Mouse (Mus musculus) naive thymus-derived CD4-positive, alpha-beta T cell, adult 2 months (primary cell): Measurements from ENCODE around the gene Doc2b.

Source experiments
- DNase-seq: peaks from one replicate; pipeline ENCODE4 v3.0.0-alpha.2; 2011; ENCODE audit warnings: low read depth

The Doc2b gene

DNA sequence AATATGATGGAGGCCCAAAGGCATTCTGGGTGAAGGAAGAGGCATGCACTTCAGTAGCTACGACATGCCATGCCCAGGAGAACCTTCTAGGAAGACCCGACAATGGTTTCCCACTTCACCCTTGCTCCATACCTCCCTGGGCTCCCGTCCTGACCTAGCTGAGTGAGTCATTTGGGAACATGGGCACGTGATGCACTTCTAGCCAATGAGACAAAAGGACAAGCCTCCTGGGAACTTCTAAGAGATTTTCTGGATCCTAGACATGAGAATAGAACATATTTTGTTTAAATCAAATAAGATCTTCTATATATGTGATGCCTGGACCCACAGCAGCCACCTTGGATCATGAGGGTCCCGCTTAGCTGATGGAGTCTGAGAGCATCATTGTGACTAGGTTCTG, 3.3 kb downstream of the Doc2b start:
- no peak for DNase-seq

DNA sequence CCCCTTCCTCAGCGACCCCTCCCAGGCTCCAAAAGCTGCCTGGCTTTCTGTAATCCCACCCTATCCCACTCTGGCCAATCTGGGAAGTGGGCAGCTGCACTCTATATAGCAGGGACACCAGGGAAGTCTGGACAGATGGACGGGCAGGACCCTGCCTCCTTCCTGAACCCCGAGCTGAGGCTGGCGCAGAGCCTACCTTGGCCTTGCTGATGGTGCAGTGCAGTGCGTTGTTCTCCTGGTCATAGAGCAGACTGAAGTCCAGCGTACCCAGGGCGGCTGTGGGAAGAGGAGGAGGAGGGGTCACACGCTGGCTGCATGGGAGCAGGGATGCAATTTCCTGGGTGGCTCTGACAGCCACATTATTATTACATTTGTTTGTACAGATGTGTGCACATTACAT, 10.0 kb downstream of the Doc2b start:
- DNase-seq = no peak

DNA sequence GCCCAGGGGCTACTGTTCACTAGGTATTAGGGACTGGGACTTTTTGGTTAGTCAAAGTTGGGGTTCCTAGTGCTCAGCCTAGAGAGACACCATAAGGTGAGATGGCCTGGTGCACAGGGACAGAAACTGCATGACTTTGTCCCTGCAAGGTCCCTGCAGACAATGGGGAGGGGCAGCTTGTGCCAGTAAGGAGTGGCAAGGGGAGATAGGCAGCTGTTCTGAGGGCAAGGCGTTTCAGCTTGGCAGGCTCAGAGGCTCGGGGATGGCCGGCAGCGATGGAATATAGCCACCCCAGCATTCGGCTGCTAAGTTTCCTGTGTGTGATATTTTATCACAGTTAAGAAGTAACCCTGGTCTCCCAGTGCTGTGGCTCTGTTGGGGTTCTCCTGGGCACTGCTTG, 12.1 kb downstream of the Doc2b start:
- no peak for DNase-seq

DNA sequence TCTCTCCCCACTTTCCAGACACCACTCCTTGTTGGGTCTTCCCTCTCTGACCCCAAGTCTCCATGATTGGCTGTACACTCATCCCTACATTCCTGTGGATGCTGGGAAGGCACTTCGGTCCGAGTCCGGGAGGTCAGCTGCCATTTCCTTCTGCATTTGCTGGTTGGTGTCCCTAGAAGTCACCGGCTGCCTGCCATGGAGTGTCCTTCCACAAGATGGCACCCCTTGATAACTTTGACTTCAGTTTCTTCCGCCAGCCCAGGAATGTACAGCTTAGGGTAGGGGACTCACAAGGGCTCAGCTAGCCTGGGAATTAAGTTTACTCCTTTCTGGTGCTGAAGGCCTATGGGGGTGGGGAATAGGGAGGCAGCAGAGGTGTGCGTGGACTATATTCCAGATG, 13.9 kb downstream of the Doc2b start:
- peak; percentile 79 for DNase-seq

DNA sequence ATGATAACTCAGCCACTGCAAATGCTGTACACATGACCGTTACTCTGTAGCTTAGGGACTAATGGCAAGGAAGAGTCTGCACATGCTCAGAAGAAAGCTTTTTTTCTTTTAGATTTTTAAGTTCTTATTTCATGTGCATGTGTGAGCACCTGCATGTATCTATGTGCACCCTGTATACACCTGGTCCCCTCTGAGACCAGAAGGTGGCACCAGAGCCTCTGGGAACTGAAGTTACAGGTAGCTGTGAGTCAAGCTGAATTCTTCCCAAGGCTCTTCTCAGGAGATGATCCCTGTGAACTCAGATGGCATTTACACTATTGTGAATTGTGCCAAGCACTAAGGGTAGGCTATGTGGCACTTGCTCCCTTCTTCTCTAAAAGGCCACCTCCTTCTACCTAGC, 19.9 kb downstream of the Doc2b start:
- no peak for DNase-seq

DNA sequence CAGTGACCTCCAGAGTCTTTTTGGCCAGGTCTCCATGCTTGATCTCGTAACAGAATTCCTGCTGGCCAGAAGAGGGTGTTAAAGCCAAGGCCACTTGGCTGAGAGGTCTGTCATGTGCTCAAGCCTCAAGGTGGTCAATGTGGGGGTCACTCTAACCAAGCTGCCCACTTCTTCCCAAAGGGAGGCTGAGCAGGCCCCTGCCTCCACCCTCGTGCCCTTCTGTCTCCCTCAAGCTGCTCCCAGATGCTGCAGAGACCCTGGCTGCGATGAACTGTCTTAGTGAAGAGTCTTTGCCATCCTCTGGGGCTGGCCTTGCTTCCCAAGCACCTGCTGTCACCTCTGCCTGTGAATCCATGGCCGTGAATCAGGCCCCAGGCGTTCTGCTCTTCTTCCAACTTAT, 23.3 kb downstream of the Doc2b start:
- DNase-seq = no peak

DNA sequence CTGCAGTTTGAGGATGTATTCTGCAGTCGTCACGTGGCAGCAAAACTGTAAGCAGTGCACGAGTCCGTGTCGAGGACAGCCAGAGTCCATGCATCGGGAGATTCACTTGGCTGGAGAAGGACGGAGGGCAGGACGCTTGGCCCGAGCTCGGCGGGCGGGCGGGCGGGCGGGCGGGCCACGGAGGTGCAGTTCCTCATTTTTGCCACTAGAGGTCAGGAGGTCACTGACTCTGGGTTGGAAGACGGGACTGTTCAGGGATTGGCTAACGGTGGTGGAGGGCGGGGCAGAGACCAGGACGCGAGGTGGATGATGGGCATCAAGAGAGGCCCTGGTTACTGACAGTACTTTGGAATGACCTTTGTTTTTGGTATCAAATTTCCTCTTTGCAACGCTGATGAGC, 26.6 kb downstream of the Doc2b start:
- DNase-seq = peak; percentile 86

DNA sequence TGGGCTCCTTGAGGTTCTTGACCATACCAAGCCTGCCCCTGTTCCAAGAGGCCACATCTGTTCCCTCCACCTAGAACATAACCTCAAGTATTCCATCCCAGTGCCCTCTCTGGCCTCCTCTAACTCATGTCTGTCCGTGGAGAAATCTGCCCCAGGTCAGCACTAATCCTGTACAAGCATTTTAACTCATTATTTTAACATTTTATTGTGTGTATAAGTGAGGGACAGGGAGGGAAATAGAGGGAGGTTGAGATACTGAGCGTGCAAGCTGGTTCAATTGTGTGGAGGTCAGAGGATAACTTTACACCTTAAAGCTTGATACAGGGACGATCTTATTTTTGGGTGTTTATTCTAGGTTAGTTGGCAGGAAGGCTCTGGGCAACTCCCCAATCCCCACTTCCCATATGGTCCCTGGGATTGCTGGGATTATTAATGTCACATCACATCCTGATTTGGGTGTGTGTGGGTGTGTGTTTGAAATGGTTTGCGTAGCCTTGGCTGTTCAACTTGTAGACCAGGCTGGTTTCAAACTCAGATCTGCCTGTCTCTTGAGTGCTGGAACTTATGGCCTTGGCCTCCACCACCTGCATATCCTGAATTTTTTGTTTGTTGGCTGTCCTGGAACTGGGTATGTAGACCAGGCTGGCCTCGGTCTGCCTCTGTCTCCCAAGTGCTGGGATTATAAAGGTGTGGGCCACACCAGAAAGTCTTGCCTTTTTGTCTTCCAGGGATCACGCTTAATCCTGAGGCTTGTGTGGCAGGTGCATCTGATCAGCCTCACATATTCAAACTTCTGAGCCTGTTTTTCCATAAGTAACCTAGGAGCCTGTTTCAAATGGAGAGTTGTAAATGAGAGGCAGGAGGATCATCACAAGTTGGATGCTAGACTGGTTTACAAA, 27.5 kb downstream of the Doc2b start:
- DNase-seq = no peak

DNA sequence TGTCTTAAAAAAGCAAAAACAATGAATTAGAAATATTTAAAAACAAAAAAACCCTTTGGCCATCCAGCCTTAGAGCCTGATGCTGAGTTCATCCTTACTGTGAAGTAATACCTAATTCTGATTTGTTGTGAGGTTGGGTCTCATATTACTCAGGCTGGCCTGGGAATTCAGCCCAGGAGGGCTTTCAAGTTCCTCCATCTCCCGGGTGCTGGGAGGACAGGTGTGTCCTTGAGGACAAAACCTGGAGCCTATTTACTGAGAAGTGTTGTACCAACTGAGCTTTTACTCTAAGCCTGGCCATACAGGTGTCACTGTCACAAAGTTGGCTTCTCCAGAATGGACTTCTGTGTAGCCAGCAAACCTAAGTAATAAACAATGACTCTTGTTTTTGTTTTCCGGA, 28.8 kb downstream of the Doc2b start:
- DNase-seq = no peak

DNA sequence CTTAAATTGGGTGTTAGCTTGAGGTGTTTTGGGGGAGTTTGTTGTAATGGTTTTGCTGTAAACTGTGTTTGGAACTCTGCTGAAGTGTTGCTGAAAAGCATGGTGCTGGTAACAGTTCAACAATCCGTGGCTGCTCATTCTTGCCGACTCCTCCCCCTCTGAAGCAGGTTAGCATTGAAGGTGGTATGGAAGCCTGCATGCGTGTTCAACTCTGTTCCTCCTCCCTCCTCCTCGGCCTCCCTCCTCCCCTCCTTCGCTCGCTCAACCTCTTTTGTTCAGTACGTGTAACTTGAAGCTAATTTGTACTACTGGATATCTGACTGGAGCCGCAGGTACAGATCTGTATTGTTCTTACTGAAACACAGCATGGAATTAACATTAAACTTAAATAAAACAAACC, 30.7 kb downstream of the Doc2b start:
- no peak for DNase-seq

DNA sequence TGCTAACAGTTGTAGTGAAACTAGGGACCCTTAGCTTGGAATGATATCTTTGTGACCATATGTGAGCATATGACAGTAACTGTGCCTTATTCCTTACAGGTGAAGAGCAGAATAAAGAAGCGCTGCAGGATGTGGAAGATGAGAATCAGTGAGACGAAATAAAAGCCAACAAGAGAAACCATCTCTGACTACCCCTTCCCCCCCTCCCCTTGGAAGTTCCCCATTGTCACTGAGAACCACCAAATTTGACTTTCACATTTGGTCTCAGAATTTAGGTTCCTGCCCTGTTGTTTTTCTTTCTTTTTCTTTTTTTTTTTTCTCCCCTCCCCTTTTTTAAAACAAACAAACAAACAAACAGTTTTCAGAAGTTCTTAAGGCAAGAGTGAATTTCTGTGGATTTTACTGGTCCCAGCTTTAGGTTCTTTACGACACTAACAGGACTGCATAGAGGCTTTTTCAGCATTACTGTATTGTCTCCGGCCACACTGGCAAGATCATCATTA, 31.3 kb downstream of the Doc2b start:
- DNase-seq = no peak

DNA sequence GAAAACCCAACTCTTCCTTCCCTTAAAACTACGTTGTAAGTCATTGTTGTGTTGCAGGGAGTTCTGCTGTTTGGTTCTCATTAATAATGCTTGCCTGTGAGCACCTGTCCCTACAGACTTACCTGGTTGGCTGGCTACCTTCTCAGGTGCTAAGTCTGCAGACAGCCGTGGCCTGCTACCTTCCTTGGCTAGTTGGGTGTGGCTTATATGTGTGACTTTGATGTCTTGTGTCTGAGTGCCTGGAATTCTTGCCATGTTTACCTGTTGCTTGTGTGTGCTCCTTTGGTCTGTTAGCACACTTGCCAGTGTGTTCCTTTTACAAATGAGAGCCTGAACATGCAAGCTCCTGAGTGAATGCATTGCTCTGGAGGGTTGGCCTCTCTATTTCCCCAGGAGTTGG, 33.1 kb downstream of the Doc2b start:
- DNase-seq = no peak

DNA sequence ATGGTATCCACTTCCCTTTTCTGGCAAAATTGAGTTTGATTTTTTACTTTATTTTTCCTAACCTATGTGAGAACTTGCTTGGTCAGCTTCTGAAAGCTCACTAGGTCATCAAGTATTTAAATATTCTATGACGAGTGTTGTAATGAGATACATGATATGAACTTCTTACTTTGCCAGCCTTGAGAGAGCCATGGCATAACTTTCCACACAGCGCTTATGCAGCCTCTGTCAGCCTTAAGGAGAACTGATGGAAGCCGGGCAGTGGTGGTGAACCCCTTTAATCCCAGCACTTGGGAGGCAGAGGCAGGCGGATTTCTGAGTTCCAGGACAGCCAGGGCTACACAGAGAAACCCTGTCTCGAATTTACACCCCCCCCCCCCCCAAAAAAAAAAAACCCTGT, 35.1 kb downstream of the Doc2b start:
- no peak for DNase-seq

DNA sequence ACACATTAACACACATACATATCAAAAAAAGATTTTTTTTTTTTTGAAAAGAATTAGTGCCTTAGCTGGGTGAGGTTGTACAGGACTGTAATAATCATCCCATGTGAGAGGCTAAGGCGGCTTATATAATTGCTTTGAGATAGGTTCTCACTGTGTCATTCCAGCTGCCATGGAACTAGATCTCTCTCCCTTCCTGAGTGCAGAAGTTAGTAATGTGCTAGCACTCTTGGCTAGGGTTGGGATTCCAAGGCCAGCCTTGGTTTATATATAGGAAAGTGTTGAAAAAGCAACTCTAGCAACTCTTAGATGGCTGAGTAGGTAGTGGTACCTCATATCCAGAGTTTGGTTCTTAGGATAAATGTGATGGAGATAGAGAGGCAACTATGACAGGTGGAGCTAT, 37.3 kb downstream of the Doc2b start:
- no peak for DNase-seq

DNA sequence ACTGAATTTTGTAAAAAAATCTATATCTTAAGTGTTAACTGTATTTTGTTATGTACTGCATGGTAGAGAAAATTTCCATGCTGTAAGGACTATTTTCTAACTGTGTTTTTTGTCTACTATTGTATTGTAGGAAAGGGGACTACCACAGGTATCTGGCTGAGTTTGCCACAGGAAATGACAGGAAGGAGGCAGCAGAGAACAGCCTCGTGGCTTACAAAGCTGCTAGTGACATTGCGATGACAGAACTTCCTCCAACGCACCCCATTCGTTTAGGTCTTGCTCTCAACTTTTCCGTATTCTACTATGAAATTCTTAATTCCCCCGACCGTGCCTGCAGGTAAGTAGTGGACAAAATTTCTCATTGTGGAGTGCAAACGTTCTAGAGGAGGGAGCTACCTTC, 39.2 kb downstream of the Doc2b start:
- DNase-seq = peak; percentile 76

DNA sequence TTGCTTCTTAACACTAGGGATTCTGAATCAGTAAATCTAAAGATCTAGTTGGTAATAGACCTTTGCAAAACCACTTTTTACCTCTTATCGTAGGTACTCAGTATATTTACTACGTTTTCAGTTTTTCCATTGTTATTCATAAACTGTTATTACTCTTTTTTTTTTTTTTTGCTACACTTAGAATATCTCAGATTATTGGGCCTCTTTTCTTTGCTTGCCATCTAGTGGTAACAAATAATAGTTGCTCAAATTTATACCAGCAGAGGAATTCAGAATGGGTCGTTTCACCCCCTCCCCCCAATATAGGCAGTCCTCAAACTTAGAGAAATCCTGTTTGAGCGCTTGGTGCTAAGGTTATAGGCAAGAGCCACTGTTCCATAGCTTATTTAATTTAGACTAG, 44.8 kb downstream of the Doc2b start:
- no peak for DNase-seq

DNA sequence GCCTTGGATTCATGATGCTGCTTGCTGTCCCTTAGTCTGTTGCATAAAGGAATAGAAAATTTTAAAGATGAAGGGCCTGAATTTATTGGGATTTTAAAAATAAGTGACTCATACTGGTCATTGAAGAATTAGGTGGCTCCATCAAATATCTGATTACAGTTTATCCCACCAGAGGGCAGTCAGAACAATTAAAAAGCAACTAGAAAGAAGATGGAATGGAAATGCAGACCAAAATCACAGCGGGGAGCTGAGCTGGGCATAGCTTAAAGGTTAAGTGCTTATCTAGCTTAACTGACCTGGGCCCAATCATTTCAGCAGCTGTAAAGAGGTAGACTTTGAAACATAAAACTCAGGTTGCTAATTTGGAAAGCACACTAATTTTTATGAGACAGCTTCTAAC, 45.3 kb downstream of the Doc2b start:
- DNase-seq = no peak

DNA sequence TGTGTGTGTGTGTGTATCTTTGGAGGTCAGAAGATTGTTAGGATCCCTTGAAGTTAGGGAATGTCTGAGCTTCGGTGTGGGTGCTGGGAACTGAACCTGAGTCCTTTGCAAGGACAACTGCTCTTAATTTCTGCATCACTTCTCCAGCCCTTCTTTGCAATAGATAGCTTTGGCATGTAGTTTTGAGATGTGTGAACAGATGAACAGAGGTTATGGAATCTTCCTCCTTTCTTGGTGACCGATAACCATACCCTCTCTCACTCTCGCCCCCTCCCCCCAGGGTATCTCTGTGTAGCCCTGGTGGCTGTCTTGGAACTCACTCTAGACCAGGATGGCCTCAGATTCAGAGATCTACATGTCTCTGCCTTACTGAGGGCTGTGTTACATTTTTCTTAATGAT, 51.1 kb downstream of the Doc2b start:
- DNase-seq = no peak

DNA sequence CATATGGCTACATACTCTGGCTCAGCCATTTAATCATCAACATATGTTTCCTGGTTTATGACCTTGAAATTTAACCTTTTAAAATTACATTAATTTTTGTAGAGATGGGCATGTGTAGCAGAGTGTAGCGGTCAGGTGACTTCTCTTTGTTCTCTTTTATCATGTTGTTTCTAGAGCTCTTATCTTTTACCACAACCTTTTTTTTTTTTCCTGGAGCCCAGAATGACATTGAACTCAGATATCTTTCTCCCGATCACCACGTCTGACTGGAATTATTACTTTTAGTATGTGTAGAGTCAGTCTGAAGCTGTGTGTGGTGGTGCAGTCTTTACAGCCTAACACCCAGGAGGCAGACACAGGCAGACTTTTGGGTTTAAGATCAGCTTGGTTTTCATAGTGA, 54.2 kb downstream of the Doc2b start:
- DNase-seq = no peak

DNA sequence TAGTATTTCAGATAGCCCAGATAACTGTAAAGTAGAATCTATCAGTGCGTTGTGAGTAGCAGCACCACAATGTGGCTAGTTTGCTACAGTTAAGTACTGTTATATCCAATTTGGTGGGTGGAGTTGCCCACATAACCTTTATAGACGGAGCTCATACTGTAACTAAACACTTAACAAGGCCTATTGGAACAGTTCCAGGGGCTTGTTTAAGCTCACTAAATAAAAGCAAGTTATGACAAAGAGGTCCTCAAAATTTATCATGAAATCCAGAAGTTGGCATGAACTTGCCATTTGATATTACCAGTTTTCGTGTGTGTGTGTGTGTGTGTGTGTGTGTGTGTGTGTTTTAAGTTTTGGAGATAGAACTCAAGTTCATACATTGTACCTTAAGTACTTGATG, 55.6 kb downstream of the Doc2b start:
- no peak for DNase-seq

DNA sequence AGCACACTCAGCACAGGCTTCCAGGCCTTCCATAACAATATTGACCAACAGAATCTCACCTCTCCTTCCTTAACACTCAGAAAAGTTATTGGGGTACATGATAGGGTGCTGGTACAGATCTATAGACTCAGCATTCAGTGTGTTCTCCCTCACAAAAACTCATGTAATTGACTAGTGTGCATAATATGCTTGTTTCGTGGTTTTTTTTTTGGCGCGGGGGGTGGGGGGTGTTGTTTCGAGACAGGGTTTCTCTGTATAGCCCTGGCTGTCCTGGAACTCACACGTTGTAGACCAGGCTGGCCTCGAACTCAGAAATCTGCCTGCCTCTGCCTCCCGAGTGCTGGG, 57.4 kb downstream of the Doc2b start:
- DNase-seq = no peak

DNA sequence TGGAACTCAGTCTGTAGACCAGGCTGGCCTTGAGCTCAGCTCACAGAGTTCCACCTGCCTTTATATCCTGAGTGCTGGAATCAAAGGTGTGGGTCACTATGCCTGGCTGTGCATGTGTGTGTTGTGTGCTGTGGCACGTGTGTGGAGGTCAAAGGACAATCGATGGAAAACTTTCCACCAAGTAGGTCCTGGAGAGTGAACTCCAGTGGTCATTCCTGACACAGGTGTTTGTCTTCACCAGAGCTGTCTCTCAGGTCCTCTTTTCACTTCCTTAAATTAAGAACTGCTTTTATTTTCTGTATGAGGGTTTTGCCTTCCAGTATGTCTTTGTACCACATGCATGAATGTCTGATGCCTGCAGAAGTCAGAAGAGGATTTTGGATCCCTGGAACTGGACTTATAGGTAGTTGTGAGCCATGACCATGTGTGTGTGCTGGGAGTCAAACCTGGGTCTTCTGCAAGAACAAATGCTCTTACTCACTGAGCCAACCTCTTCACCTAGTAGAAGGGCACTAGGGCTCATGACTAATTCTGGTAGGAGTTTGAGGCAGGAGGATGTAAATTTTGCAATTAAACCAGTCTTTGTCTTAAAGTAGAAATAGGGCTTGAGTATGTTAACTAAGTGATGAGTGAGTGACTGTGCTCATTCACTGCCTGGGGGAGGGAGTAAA, 57.9 kb downstream of the Doc2b start:
- no peak for DNase-seq

DNA sequence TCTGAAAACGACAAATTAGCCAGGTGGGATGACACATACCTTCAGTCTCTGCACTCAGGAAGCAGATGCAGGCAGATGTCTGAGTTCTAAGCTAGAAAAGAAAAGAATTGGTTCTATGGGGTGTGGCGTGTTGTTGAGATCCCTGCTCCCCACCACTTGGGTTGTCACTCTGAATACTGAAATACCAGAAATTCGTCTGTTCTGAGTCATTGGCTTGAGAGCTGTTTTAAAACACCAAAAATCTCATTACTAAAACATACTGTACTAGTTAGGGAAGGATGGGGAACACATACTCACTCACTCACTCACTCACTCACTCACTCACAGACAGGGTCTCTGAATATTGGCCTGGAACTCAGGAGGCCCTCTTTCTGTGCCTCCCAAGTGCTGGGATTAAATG, 58.9 kb downstream of the Doc2b start:
- DNase-seq = no peak
